Mouse (Mus musculus): ENCODE results near the gene Ube2d1. TPM values are rescaled to one million over a fixed set of nuclear protein-coding genes. Genes with fewer than 3 reads are reported as not detected.

Ube2d1 gene
- polyA plus RNA-seq, 1 experiment = 34.0 TPM

GRCm38 (mm10) chr10:71252421-71252820 lies 32.6 kb downstream of the Ube2d1 start:
- H3K4me3 ChIP-seq (ENCODE audit: insufficient read depth, poor library complexity, severe bottlenecking) = no peak overlapping the region
- H3K79me2 ChIP-seq (ENCODE audit: control insufficient read depth, insufficient read depth) = no peaks in the 10 kb centered on the region
- H3K36me3 ChIP-seq (ENCODE audit: control insufficient read depth, insufficient read depth) = peaks cover 30% of the 10 kb centered on the region
- no peak overlapping the region for H3ac ChIP-seq (ENCODE audit: control insufficient read depth, insufficient read length, low read depth)
- no peak for TF ChIP-seq USF1 (IDR thresholded peaks at IDR 0.05; ENCODE audit: low read depth)
- no peaks in the 10 kb centered on the region for H3K27me3 ChIP-seq (ENCODE audit: control insufficient read depth, insufficient read depth, insufficient read length)
- H3K79me3 ChIP-seq (ENCODE audit: low read depth) = no peaks in the 10 kb centered on the region

- no peaks in the 10 kb centered on the region for H3K79me3 ChIP-seq (ENCODE audit: low read depth)
- no peak overlapping the region for H3K4me3 ChIP-seq (ENCODE audit: insufficient read depth, poor library complexity, severe bottlenecking)
- no peak for TF ChIP-seq MYOG (IDR thresholded peaks at IDR 0.05; ENCODE audit: control insufficient read depth, extremely low read depth, insufficient read length)
- TF ChIP-seq MAX (IDR thresholded peaks at IDR 0.05) = no peak
- no peak for TF ChIP-seq CEBPB (IDR thresholded peaks at IDR 0.05; ENCODE audit: low read depth)
- no peak for TF ChIP-seq MYOD1 (IDR thresholded peaks at IDR 0.05; ENCODE audit: control insufficient read depth, insufficient read length, low read depth)
- no peak for TF ChIP-seq FOSL1 (IDR thresholded peaks at IDR 0.05; ENCODE audit: insufficient read depth, low read length, poor library complexity, severe bottlenecking)
- no peak for TF ChIP-seq CTCF (IDR thresholded peaks at IDR 0.05; ENCODE audit: control insufficient read depth, insufficient read depth, insufficient read length)
- TF ChIP-seq USF1 (IDR thresholded peaks at IDR 0.05; ENCODE audit: low read depth) = no peak
These were observed 33.2 kb downstream of the Ube2d1 start for GRCm38 (mm10) chr10:71251846-71252245.

GRCm38 (mm10) chr10:71251256-71251655 lies 33.8 kb downstream of the Ube2d1 start:
- Histone ChIP-seq H3K36me3 (ENCODE audit: control insufficient read depth, insufficient read depth) (peaks cover 18% of the 10 kb centered on the region), H3K79me3 (ENCODE audit: low read depth) (no peaks in the 10 kb centered on the region), H3ac (ENCODE audit: control insufficient read depth, insufficient read length, low read depth) (no peak overlapping the region), H3K4me3 (ENCODE audit: insufficient read depth, poor library complexity, severe bottlenecking) (no peak overlapping the region), H3K27me3 (ENCODE audit: control insufficient read depth, insufficient read depth, insufficient read length) (no peaks in the 10 kb centered on the region), H3K79me2 (ENCODE audit: control insufficient read depth, insufficient read depth) (no peaks in the 10 kb centered on the region)
- TF ChIP-seq USF1 (IDR thresholded peaks at IDR 0.05; ENCODE audit: low read depth) = no peak
- no peak for TF ChIP-seq MYOD1 (IDR thresholded peaks at IDR 0.05; ENCODE audit: control insufficient read depth, insufficient read length, low read depth)
- TF ChIP-seq CTCF (IDR thresholded peaks at IDR 0.05; ENCODE audit: control insufficient read depth, insufficient read depth, insufficient read length) = no peak
- no peak for TF ChIP-seq MAX (IDR thresholded peaks at IDR 0.05)
- TF ChIP-seq MYOG (IDR thresholded peaks at IDR 0.05; ENCODE audit: control insufficient read depth, extremely low read depth, insufficient read length) = no peak

More at GRCm38 (mm10) chr10:71251846-71252245, 33.2 kb downstream of the Ube2d1 start:
- H3K27me3 ChIP-seq (ENCODE audit: control insufficient read depth, insufficient read depth, insufficient read length) = no peaks in the 10 kb centered on the region
- no peak overlapping the region for H3ac ChIP-seq (ENCODE audit: control insufficient read depth, insufficient read length, low read depth)
- H3K79me2 ChIP-seq (ENCODE audit: control insufficient read depth, insufficient read depth) = no peaks in the 10 kb centered on the region
- peaks cover 24% of the 10 kb centered on the region for H3K36me3 ChIP-seq (ENCODE audit: control insufficient read depth, insufficient read depth)

GRCm38 (mm10) chr10:71250472-71250871 lies 34.6 kb downstream of the Ube2d1 start:
- Histone ChIP-seq H3ac (ENCODE audit: control insufficient read depth, insufficient read length, low read depth) (no peak overlapping the region), H3K4me3 (ENCODE audit: insufficient read depth, poor library complexity, severe bottlenecking) (no peak overlapping the region), H3K79me2 (ENCODE audit: control insufficient read depth, insufficient read depth) (no peaks in the 10 kb centered on the region), H3K27me3 (ENCODE audit: control insufficient read depth, insufficient read depth, insufficient read length) (no peaks in the 10 kb centered on the region), H3K36me3 (ENCODE audit: control insufficient read depth, insufficient read depth) (peaks cover 12% of the 10 kb centered on the region), H3K79me3 (ENCODE audit: low read depth) (no peaks in the 10 kb centered on the region)
- TF ChIP-seq FOSL1 (IDR thresholded peaks at IDR 0.05; ENCODE audit: insufficient read depth, low read length, poor library complexity, severe bottlenecking) (no peak), MYOD1 (IDR thresholded peaks at IDR 0.05; ENCODE audit: control insufficient read depth, insufficient read length, low read depth) (no peak), CEBPB (IDR thresholded peaks at IDR 0.05; ENCODE audit: low read depth) (no peak)

GRCm38 (mm10) chr10:71249086-71249880 lies 35.8 kb downstream of the Ube2d1 start:
- Histone ChIP-seq H3K79me3 (ENCODE audit: low read depth) (no peaks in the 10 kb centered on the region), H3K36me3 (ENCODE audit: control insufficient read depth, insufficient read depth) (peaks cover under 1% of the 10 kb centered on the region), H3K4me3 (ENCODE audit: insufficient read depth, poor library complexity, severe bottlenecking) (no peak overlapping the region), H3K27me3 (ENCODE audit: control insufficient read depth, insufficient read depth, insufficient read length) (no peaks in the 10 kb centered on the region), H3K79me2 (ENCODE audit: control insufficient read depth, insufficient read depth) (no peaks in the 10 kb centered on the region), H3ac (ENCODE audit: control insufficient read depth, insufficient read length, low read depth) (no peak overlapping the region)
- no peak for TF ChIP-seq CEBPB (IDR thresholded peaks at IDR 0.05; ENCODE audit: low read depth)
- no peak for TF ChIP-seq MYOG (IDR thresholded peaks at IDR 0.05; ENCODE audit: control insufficient read depth, extremely low read depth, insufficient read length)
- TF ChIP-seq MYOD1 (IDR thresholded peaks at IDR 0.05; ENCODE audit: control insufficient read depth, insufficient read length, low read depth) = no peak
- TF ChIP-seq CTCF (IDR thresholded peaks at IDR 0.05; ENCODE audit: control insufficient read depth, insufficient read depth, insufficient read length) = no peak
- TF ChIP-seq FOSL1 (IDR thresholded peaks at IDR 0.05; ENCODE audit: insufficient read depth, low read length, poor library complexity, severe bottlenecking) = no peak

- H3K36me3 ChIP-seq (ENCODE audit: control insufficient read depth, insufficient read depth) = no peaks in the 10 kb centered on the region
- no peaks in the 10 kb centered on the region for H3K79me2 ChIP-seq (ENCODE audit: control insufficient read depth, insufficient read depth)
- TF ChIP-seq MYOG (IDR thresholded peaks at IDR 0.05; ENCODE audit: control insufficient read depth, extremely low read depth, insufficient read length) (no peak), USF1 (IDR thresholded peaks at IDR 0.05; ENCODE audit: low read depth) (no peak), CTCF (IDR thresholded peaks at IDR 0.05; ENCODE audit: control insufficient read depth, insufficient read depth, insufficient read length) (no peak), MAX (IDR thresholded peaks at IDR 0.05) (no peak), MYOD1 (IDR thresholded peaks at IDR 0.05; ENCODE audit: control insufficient read depth, insufficient read length, low read depth) (no peak), CEBPB (IDR thresholded peaks at IDR 0.05; ENCODE audit: low read depth) (no peak), FOSL1 (IDR thresholded peaks at IDR 0.05; ENCODE audit: insufficient read depth, low read length, poor library complexity, severe bottlenecking) (no peak)
- H3K4me3 ChIP-seq (ENCODE audit: insufficient read depth, poor library complexity, severe bottlenecking) = no peak overlapping the region
- H3K79me3 ChIP-seq (ENCODE audit: low read depth) = no peaks in the 10 kb centered on the region
- H3ac ChIP-seq (ENCODE audit: control insufficient read depth, insufficient read length, low read depth) = no peak overlapping the region
- H3K27me3 ChIP-seq (ENCODE audit: control insufficient read depth, insufficient read depth, insufficient read length) = no peaks in the 10 kb centered on the region
These were observed 38.1 kb downstream of the Ube2d1 start for GRCm38 (mm10) chr10:71246956-71247355.

Data from C2C12 (cell line).